Mouse (Mus musculus): ENCODE data around the gene Mllt3. TPM values are rescaled to one million over a fixed set of nuclear protein-coding genes. Genes with fewer than 3 reads are reported as not detected.

The Mllt3 gene
- polyA plus RNA-seq, 1 experiment: 4.1 TPM

DNA sequence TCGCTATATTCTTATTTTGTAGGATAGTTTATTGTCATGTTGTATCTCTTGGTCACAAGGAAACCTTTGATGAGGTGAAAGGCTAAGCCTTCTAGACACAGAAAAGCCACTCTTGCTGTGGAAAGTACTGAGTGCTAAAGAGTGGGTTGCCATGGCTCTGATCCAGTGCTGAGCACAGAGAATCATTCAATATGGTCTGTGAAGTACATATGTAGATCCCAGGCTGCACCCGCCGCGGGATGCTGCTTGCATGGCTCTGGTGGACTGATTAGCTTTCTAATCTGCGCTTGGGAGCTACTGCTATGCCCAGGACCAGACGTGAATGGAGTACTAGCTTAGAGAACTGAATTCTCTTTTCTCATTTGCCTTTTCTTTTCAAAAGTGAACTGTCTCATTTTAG lies 154.5 kb downstream of the Mllt3 start:
- no peaks in the 10 kb centered on the region for H3K36me3 ChIP-seq (ENCODE audit: control insufficient read depth, insufficient read depth, low read length)
- no peak for TF ChIP-seq POLR2A (IDR thresholded peaks at IDR 0.05; ENCODE audit: low read depth, low read length)
- no peak for TF ChIP-seq CTCF (IDR thresholded peaks at IDR 0.05; ENCODE audit: extremely low read depth, insufficient read depth, insufficient read length, insufficient replicate concordance)
- no peaks in the 10 kb centered on the region for H3K4me1 ChIP-seq (ENCODE audit: control insufficient read depth, insufficient read depth, insufficient read length)
- WGBS: 92% methylated on average over 6 of the region's 6 CpGs
- no peak overlapping the region for H3K27ac ChIP-seq (ENCODE audit: insufficient read depth, low read length)
- H3K4me3 ChIP-seq (ENCODE audit: extremely low read depth, insufficient read depth, insufficient read length): no peak overlapping the region
- no peaks in the 10 kb centered on the region for H3K27me3 ChIP-seq (ENCODE audit: control insufficient read depth, insufficient read depth, low read length)
- no peak for DNase-seq (ENCODE audit: low read depth in 1 of 2, low spot score in 2 of 2)

DNA sequence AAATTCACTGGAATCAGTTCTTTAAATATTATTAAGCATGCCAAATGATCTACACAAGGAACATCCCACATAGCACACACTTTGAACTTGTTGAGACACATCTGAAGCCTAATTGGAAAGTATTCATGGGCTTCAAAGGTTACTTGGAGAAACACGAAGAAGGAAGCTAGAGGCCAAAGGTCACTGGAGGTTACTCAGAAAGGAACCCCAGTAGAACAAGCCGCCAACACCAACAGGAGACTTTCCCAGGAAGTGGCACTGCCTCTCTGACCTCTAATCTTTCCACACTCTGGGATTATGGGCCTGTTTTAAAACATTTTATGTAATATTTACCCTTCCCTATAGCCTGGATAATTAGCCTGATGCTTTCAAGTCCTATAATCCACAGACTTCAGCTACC lies 162.6 kb downstream of the Mllt3 start:
- Histone ChIP-seq H3K4me1 (ENCODE audit: control insufficient read depth, insufficient read depth, insufficient read length) (no peaks in the 10 kb centered on the region), H3K27me3 (ENCODE audit: control insufficient read depth, insufficient read depth, low read length) (no peaks in the 10 kb centered on the region), H3K36me3 (ENCODE audit: control insufficient read depth, insufficient read depth, low read length) (0 out of 2 replicates have a peak, but pooled peaks cover 2% of the 10 kb centered on the region), H3K27ac (ENCODE audit: insufficient read depth, low read length) (no peak overlapping the region), H3K4me3 (ENCODE audit: extremely low read depth, insufficient read depth, insufficient read length) (no peak overlapping the region)
- WGBS: 75% methylated on average over 2 of the region's 2 CpGs
- no peak for TF ChIP-seq POLR2A (IDR thresholded peaks at IDR 0.05; ENCODE audit: low read depth, low read length)
- no peak for DNase-seq (ENCODE audit: low read depth in 1 of 2, low spot score in 2 of 2)

DNA sequence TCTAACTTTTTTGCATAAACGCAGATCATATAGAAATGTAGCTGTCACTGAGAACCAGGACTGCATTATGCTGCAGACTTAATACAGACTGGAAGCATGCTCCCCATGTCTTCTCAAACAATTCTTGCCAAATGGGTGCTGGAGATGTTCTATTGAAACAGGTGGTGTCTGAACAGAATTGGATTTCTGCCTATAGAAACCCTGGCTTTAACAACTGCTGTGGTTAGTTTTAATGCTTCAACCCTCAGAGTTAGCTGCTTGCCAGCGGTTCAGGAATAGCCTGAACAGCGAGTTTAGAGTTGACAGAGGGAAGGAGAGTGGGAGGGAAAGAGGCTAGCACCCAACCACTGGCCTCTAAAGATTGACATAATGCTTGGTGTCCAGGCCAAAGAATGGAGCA lies 166.6 kb downstream of the Mllt3 start:
- no peaks in the 10 kb centered on the region for H3K4me1 ChIP-seq (ENCODE audit: control insufficient read depth, insufficient read depth, insufficient read length)
- TF ChIP-seq POLR2A (IDR thresholded peaks at IDR 0.05; ENCODE audit: low read depth, low read length): no peak
- TF ChIP-seq CTCF (IDR thresholded peaks at IDR 0.05; ENCODE audit: extremely low read depth, insufficient read depth, insufficient read length, insufficient replicate concordance): no peak
- no peaks in the 10 kb centered on the region for H3K36me3 ChIP-seq (ENCODE audit: control insufficient read depth, insufficient read depth, low read length)
- WGBS: 84% methylated on average over 3 of the region's 3 CpGs
- no peak overlapping the region for H3K27ac ChIP-seq (ENCODE audit: insufficient read depth, low read length)
- DNase-seq (ENCODE audit: low read depth in 1 of 2, low spot score in 2 of 2): no peak
- H3K4me3 ChIP-seq (ENCODE audit: extremely low read depth, insufficient read depth, insufficient read length): no peak overlapping the region
- no peaks in the 10 kb centered on the region for H3K27me3 ChIP-seq (ENCODE audit: control insufficient read depth, insufficient read depth, low read length)

DNA sequence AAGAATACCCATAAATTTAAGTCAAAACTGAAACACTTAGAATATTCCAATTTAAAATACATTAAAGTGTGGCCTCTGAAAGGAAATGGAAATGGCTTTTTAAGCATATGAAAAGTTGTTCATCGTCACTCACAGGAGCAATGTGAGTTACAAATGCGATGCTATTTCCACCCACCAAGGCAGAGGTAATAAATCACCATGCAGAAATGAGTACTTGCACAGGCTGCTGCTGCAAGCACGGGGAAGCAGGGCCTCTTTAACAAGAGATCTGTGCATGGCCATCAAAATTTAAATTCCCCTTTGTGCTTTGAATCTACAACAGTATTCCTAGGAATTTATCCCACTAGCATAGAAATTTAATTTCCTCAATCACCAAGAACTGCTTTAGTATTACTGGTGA lies 167.3 kb downstream of the Mllt3 start:
- Histone ChIP-seq H3K4me3 (ENCODE audit: extremely low read depth, insufficient read depth, insufficient read length) (no peak overlapping the region), H3K27ac (ENCODE audit: insufficient read depth, low read length) (no peak overlapping the region), H3K36me3 (ENCODE audit: control insufficient read depth, insufficient read depth, low read length) (no peaks in the 10 kb centered on the region), H3K4me1 (ENCODE audit: control insufficient read depth, insufficient read depth, insufficient read length) (no peaks in the 10 kb centered on the region), H3K27me3 (ENCODE audit: control insufficient read depth, insufficient read depth, low read length) (no peaks in the 10 kb centered on the region)
- no peak for TF ChIP-seq CTCF (IDR thresholded peaks at IDR 0.05; ENCODE audit: extremely low read depth, insufficient read depth, insufficient read length, insufficient replicate concordance)
- no peak for TF ChIP-seq POLR2A (IDR thresholded peaks at IDR 0.05; ENCODE audit: low read depth, low read length)
- DNase-seq (ENCODE audit: low read depth in 1 of 2, low spot score in 2 of 2): no peak
- WGBS: 47% methylated on average over 3 of the region's 3 CpGs

DNA sequence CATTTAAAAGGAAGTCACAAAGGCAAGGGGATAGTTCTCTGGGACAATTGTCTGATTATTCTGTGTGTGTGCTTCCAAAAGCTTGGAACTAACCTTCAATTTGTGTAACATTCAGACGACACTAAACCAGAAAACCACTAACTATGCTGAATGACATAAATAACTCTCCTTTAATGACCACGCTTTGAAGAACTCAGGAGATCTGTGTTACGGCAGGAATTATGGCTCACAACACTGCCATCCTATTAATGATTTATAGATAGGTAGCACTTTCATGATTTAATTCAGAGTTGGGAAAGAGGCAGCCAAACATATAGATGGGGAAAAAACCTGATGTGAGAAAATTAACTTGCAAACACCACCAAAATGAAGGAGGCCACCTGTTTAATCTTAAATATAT lies 168.1 kb downstream of the Mllt3 start:
- WGBS: 79% methylated on average over 3 of the region's 3 CpGs
- TF ChIP-seq POLR2A (IDR thresholded peaks at IDR 0.05; ENCODE audit: low read depth, low read length) (no peak), CTCF (IDR thresholded peaks at IDR 0.05; ENCODE audit: extremely low read depth, insufficient read depth, insufficient read length, insufficient replicate concordance) (no peak)
- no peaks in the 10 kb centered on the region for H3K36me3 ChIP-seq (ENCODE audit: control insufficient read depth, insufficient read depth, low read length)
- H3K4me3 ChIP-seq (ENCODE audit: extremely low read depth, insufficient read depth, insufficient read length): no peak overlapping the region
- H3K27me3 ChIP-seq (ENCODE audit: control insufficient read depth, insufficient read depth, low read length): no peaks in the 10 kb centered on the region
- H3K4me1 ChIP-seq (ENCODE audit: control insufficient read depth, insufficient read depth, insufficient read length): no peaks in the 10 kb centered on the region
- no peak overlapping the region for H3K27ac ChIP-seq (ENCODE audit: insufficient read depth, low read length)
- DNase-seq (ENCODE audit: low read depth in 1 of 2, low spot score in 2 of 2): no peak

DNA sequence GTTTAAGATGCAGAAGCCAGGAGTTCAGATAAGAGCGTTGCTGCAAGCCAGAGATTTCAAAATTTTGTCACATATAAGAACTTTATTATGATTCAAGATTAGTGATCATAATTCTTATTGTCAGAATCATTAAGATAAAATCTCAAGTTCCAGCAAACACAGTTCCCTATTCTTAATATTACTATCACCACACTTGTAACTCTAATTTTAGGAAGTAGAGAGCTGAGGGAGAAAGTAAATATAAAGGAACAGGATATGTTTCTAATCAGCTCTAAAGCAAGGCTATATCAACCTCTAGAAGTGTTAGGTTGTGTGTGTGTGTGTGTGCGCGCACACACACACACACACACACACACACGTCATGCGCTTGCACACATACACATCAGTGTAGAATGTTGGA lies 170.0 kb downstream of the Mllt3 start:
- no peaks in the 10 kb centered on the region for H3K4me1 ChIP-seq (ENCODE audit: control insufficient read depth, insufficient read depth, insufficient read length)
- no peak overlapping the region for H3K4me3 ChIP-seq (ENCODE audit: extremely low read depth, insufficient read depth, insufficient read length)
- TF ChIP-seq POLR2A (IDR thresholded peaks at IDR 0.05; ENCODE audit: low read depth, low read length) (no peak), CTCF (IDR thresholded peaks at IDR 0.05; ENCODE audit: extremely low read depth, insufficient read depth, insufficient read length, insufficient replicate concordance) (no peak)
- H3K27me3 ChIP-seq (ENCODE audit: control insufficient read depth, insufficient read depth, low read length): no peaks in the 10 kb centered on the region
- DNase-seq (ENCODE audit: low read depth in 1 of 2, low spot score in 2 of 2): no peak
- H3K36me3 ChIP-seq (ENCODE audit: control insufficient read depth, insufficient read depth, low read length): no peaks in the 10 kb centered on the region
- 78% methylated on average over 5 of the region's 5 CpGs for WGBS
- H3K27ac ChIP-seq (ENCODE audit: insufficient read depth, low read length): no peak overlapping the region

DNA sequence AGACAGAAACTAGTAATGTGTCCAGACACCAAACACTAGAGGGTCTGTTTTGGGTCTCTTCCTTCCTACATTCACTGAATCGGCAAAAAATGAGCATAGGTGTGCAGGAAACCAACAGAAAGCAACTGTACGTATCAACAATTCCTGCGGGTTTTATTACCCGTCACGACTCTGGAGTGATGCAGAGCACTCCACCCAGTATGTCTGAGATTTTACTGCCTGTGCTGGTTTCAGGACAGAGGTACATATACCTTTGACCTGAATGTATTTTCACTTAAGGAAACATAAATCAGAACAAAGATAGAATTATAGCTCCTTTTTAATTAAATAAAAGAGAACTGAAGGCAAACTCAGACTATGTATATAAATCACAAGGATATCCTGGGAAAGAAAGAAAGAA lies 172.4 kb downstream of the Mllt3 start:
- 82% methylated on average over 5 of the region's 5 CpGs for WGBS
- DNase-seq (ENCODE audit: low read depth in 1 of 2, low spot score in 2 of 2): no peak
- H3K4me1 ChIP-seq (ENCODE audit: control insufficient read depth, insufficient read depth, insufficient read length): no peaks in the 10 kb centered on the region
- no peaks in the 10 kb centered on the region for H3K27me3 ChIP-seq (ENCODE audit: control insufficient read depth, insufficient read depth, low read length)
- H3K4me3 ChIP-seq (ENCODE audit: extremely low read depth, insufficient read depth, insufficient read length): no peak overlapping the region
- H3K27ac ChIP-seq (ENCODE audit: insufficient read depth, low read length): no peak overlapping the region
- no peaks in the 10 kb centered on the region for H3K36me3 ChIP-seq (ENCODE audit: control insufficient read depth, insufficient read depth, low read length)
- TF ChIP-seq POLR2A (IDR thresholded peaks at IDR 0.05; ENCODE audit: low read depth, low read length): no peak
- no peak for TF ChIP-seq CTCF (IDR thresholded peaks at IDR 0.05; ENCODE audit: extremely low read depth, insufficient read depth, insufficient read length, insufficient replicate concordance)
